ENCODE assay signal across 12 mouse cellular contexts in the genomic region with DNA sequence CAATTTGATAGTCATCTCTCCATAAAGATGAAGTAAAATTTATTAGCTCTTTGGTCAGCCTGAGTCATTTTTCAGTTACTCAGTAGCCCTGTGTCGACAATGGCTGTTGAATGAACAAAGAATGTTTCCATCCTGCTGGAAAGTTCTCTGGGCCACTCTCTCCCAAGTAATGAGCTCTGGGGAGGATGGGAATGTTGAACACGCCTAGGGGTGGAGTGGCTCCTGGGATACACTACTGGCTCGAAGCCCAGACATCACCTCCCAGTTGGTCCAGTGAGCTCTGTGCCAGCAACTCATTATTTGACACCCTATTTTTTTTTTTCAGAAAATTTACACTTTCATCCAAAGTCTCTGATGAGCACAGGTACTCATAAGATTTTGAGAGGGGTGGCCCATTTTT.
DNase-seq lines count a peak whose midpoint lies in the region; ATAC-seq and TF ChIP-seq lines count a peak whose summit lies in the region.
"Had no signal": no experiment of that assay in that cellular context is flagged by ENCODE, and none has a peak within 500 bp of the region (broad histone marks: within the 10 kb centered on the region; RNA-seq: fewer than 3 reads in every experiment).

No protein-coding gene starts in this region.

- no peaks in the 10 kb centered on the region for H3K27me3 ChIP-seq in forebrain, embryonic 14.5 days (replicated peaks; ENCODE audit: control insufficient read depth, insufficient read depth, low read length)
- no peaks in the 10 kb centered on the region for H3K27me3 ChIP-seq in forebrain, embryonic 11.5 days (ENCODE audit: control insufficient read depth, insufficient read depth, low read length)
- H3K27me3 ChIP-seq in lung, embryonic 14.5 days (ENCODE audit: insufficient read depth, low read length), result no peaks in the 10 kb centered on the region
- H3K27me3 ChIP-seq: embryonic facial prominence, embryonic 15.5 days; intestine, embryonic 15.5 days had no signal

- 44% methylated on average over 3 of the region's 3 CpGs for WGBS in forebrain, embryonic 14.5 days
- WGBS in forebrain, embryonic 11.5 days, result 88% methylated on average over 3 of the region's 3 CpGs
- WGBS in lung, embryonic 14.5 days, result 40% methylated on average over 3 of the region's 3 CpGs

- no peak overlapping the region for H3K9ac ChIP-seq in forebrain, embryonic 14.5 days (ENCODE audit: low read length)
- no peak overlapping the region for H3K9ac ChIP-seq in forebrain, embryonic 11.5 days (ENCODE audit: low read length)
- no peak overlapping the region for H3K9ac ChIP-seq in lung, embryonic 14.5 days
- H3K9ac ChIP-seq: embryonic facial prominence, embryonic 15.5 days; intestine, embryonic 15.5 days had no signal

- no peaks in the 10 kb centered on the region for H3K4me1 ChIP-seq in forebrain, embryonic 14.5 days (ENCODE audit: control insufficient read depth, insufficient read depth, low read length)
- no peaks in the 10 kb centered on the region for H3K4me1 ChIP-seq in forebrain, embryonic 11.5 days (replicated peaks; ENCODE audit: control insufficient read depth, insufficient read depth, low read length)
- peaks cover 5% of the 10 kb centered on the region; the same call in 1 of the 2 replicates for H3K4me1 ChIP-seq in lung, embryonic 14.5 days (ENCODE audit: insufficient read depth)
- H3K4me1 ChIP-seq: embryonic facial prominence, embryonic 15.5 days had no signal

- H3K4me2 ChIP-seq in forebrain, embryonic 14.5 days (ENCODE audit: low read length), result no peak overlapping the region
- no peak overlapping the region for H3K4me2 ChIP-seq in forebrain, embryonic 11.5 days (ENCODE audit: low read depth, low read length, severe bottlenecking)
- no peak overlapping the region for H3K4me2 ChIP-seq in lung, embryonic 14.5 days
- H3K4me2 ChIP-seq: embryonic facial prominence, embryonic 15.5 days; intestine, embryonic 15.5 days had no signal

- no peaks in the 10 kb centered on the region for H3K36me3 ChIP-seq in forebrain, embryonic 14.5 days (ENCODE audit: control insufficient read depth, insufficient read depth, low read length)
- no peaks in the 10 kb centered on the region for H3K36me3 ChIP-seq in forebrain, embryonic 11.5 days (ENCODE audit: control insufficient read depth, insufficient read depth, low read length)
- no peaks in the 10 kb centered on the region for H3K36me3 ChIP-seq in lung, embryonic 14.5 days (ENCODE audit: insufficient read depth)
- H3K36me3 ChIP-seq: embryonic facial prominence, embryonic 15.5 days; intestine, embryonic 15.5 days had no signal

- peak; percentile 58; the same call in 1 of the 2 replicates for ATAC-seq in forebrain, embryonic 14.5 days
- ATAC-seq in forebrain, embryonic 11.5 days (replicated peaks; ENCODE audit: low FRiP score), result no peak
- no peak for ATAC-seq in lung, embryonic 14.5 days (ENCODE audit: insufficient read depth)
- ATAC-seq: intestine, embryonic 15.5 days had no signal

- peak; percentile 57 for DNase-seq in forebrain, embryonic 14.5 days (ENCODE audit: low spot score)
- no peak for DNase-seq in forebrain, embryonic 11.5 days (ENCODE audit: low spot score)
- DNase-seq in NIH3T3 (ENCODE audit: low read depth), result peak; percentile 64
- DNase-seq in heart, adult 9 months (ENCODE audit: low spot score in 2 of 2), result peak; percentile 51 to 54
- peak; percentile 39 for DNase-seq in lung, embryonic 14.5 days
- no peak for DNase-seq in ovary, postnatal 36 days (ENCODE audit: low spot score)
- no peak for DNase-seq in urinary bladder, adult 2 months (ENCODE audit: low spot score)
- no peak for DNase-seq in layer of hippocampus, adult 8-10 months (ENCODE audit: low spot score in 2 of 2)
- DNase-seq: cerebellum, adult 11-12 months had no signal

- H3K27ac ChIP-seq in forebrain, embryonic 14.5 days (ENCODE audit: low read depth, low read length), result no peak overlapping the region
- H3K27ac ChIP-seq in forebrain, embryonic 11.5 days (ENCODE audit: low read depth, low read length), result no peak overlapping the region
- no peak overlapping the region for H3K27ac ChIP-seq in lung, embryonic 14.5 days (ENCODE audit: low read depth)
- H3K27ac ChIP-seq: embryonic facial prominence, embryonic 15.5 days; intestine, embryonic 15.5 days; macrophage had no signal

- no peak overlapping the region for H3K4me3 ChIP-seq in forebrain, embryonic 14.5 days (ENCODE audit: low read depth, low read length)
- no peak overlapping the region for H3K4me3 ChIP-seq in forebrain, embryonic 11.5 days (ENCODE audit: low read depth, low read length)
- H3K4me3 ChIP-seq in lung, embryonic 14.5 days (ENCODE audit: low read depth, low read length), result no peak overlapping the region
- H3K4me3 ChIP-seq: embryonic facial prominence, embryonic 15.5 days; intestine, embryonic 15.5 days had no signal

- no peaks in the 10 kb centered on the region for H3K9me3 ChIP-seq in forebrain, embryonic 14.5 days (replicated peaks; ENCODE audit: control insufficient read depth, low read length)
- no peaks in the 10 kb centered on the region for H3K9me3 ChIP-seq in forebrain, embryonic 11.5 days (ENCODE audit: control insufficient read depth, low read length)
- H3K9me3 ChIP-seq in lung, embryonic 14.5 days (ENCODE audit: low read depth, low read length), result no peaks in the 10 kb centered on the region
- H3K9me3 ChIP-seq: embryonic facial prominence, embryonic 15.5 days; intestine, embryonic 15.5 days had no signal

- TF ChIP-seq CTCF in lung, embryonic 14.5 days (IDR thresholded peaks at IDR 0.05; ENCODE audit: low read depth), result no peak

Comparison
In these comparisons a context has a peak if more than half of its experiments do, and no peak if none do; other contexts are left out.
1. DNase-seq: peak in forebrain, embryonic 14.5 days (single experiment), NIH3T3 (single experiment), heart, adult 9 months (2 of 2) and lung, embryonic 14.5 days (single experiment); none in forebrain, embryonic 11.5 days (single experiment), ovary, postnatal 36 days (single experiment), urinary bladder, adult 2 months (single experiment) and layer of hippocampus, adult 8-10 months (0 of 2).